Mouse (Mus musculus) NIH3T3 (cell line): ENCODE results near the gene Hoxa4.

Source experiments
- DNase-seq: peaks from one replicate; pipeline ENCODE4 v3.0.0-alpha.2; 2012; ENCODE audit warnings: low read depth

Hoxa4 gene

GRCm38 (mm10) chr6:52203371-52204049 lies 12.0 kb upstream of the Hoxa4 start:
- peak; percentile 66 for DNase-seq

- DNase-seq: peak; percentile 61
Observed at GRCm38 (mm10) chr6:52203121-52203370, 11.5 kb upstream of the Hoxa4 start.

GRCm38 (mm10) chr6:52202362-52203120 lies 11.0 kb upstream of the Hoxa4 start:
- DNase-seq: no peak

GRCm38 (mm10) chr6:52201269-52201668 lies 9.7 kb upstream of the Hoxa4 start:
- no peak for DNase-seq

DNA sequence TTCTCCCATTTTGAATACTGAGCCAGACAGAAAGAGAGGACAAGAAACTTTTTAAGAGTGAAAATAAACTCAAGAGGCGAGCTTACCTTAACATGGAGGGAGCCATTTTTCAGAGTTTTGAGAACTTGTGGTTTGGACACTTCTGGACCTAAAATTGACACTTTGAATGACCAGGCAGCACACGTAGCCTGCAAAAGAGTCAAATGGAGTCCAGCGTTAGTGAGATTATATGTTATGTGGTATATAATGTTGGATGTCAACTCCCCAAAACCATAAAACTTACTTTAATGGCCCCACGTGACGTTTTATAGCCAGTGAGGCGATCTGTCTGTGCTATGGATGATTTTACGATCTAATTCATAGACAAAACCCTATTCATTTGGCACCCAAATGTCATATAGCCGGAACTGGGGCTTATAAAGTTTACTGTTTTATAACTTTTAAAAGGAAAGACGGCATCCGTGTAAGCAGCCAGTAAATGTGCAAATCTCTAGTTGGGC lies 9.2 kb upstream of the Hoxa4 start:
- DNase-seq: peak; percentile 15

GRCm38 (mm10) chr6:52200073-52200750 lies 8.7 kb upstream of the Hoxa4 start:
- peak; percentile 34 for DNase-seq

- peak; percentile 90 for DNase-seq
Observed at GRCm38 (mm10) chr6:52197271-52197670, 5.7 kb upstream of the Hoxa4 start.

- peak; percentile 75 for DNase-seq
Observed at GRCm38 (mm10) chr6:52196811-52197210, 5.3 kb upstream of the Hoxa4 start.

DNA sequence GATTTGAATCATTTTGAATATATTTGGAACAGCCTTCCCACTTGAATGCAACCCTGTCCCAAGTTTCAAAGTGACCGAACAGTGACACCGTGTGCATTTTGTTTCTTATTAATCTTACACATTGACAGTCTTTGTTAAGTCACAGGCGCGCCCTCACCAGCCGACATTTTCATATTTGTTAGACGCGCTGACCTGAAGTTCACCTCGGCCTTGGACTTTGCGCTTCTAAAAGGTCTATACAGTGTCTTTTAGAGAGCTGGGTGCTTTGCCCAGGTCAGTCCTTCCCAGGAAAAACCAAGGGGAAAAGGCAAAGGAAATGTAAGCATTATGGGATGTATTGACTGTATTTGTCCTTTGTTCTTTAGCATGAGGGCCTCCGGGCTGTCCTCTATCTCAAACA lies 3.1 kb upstream of the Hoxa4 start:
- no peak for DNase-seq

GRCm38 (mm10) chr6:52191860-52192550 lies 452 bp upstream of the Hoxa4 start:
- peak; percentile 95 for DNase-seq

GRCm38 (mm10) chr6:52190410-52190809 lies 1.1 kb downstream of the Hoxa4 start:
- peak; percentile 75 for DNase-seq

- no peak for DNase-seq
Observed at GRCm38 (mm10) chr6:52189909-52190308, 1.6 kb downstream of the Hoxa4 start.

DNA sequence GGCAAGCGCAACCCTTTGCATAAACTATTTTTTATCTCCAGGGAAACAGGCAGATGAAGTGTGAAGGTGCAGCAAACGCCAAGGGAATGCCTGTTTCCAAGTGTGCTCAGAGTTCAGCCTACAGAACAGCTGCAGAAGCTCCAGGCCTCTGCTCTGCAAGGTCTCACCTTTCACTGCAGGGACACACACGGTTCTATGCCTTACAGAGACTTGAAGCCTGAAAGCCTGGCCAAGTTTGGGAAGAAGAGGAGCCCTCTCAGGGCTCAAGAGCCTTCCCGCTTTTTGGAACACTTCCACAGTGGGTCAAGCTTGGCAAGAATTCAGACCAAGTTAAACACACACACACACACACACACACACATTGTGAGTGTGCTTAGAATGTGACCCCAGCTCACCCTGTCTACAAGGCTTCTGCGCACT lies 2.4 kb downstream of the Hoxa4 start:
- DNase-seq: peak; percentile 72

GRCm38 (mm10) chr6:52186500-52186899 lies 5.1 kb downstream of the Hoxa4 start:
- DNase-seq: peak; percentile 45

DNA sequence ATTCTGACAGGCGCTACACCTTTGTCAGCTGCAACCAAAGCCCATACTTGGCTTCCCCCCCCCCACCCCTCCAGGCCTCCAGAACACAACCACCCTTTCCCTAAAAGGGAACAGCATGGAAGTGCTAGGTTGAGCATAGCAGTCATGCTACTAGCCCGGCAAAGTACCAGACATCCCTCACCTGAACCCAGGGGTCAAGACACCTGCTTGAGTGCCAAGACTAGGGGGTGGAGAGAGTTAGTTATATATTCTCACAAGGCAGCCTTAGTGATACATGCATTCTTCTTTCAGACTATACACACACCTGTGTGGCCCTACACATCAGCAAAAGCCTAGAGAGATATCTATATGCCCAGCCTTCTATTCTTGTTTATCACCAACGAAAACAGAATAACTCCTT lies 5.7 kb downstream of the Hoxa4 start:
- no peak for DNase-seq

GRCm38 (mm10) chr6:52185222-52185621 lies 6.3 kb downstream of the Hoxa4 start:
- peak; percentile 87 for DNase-seq

DNA sequence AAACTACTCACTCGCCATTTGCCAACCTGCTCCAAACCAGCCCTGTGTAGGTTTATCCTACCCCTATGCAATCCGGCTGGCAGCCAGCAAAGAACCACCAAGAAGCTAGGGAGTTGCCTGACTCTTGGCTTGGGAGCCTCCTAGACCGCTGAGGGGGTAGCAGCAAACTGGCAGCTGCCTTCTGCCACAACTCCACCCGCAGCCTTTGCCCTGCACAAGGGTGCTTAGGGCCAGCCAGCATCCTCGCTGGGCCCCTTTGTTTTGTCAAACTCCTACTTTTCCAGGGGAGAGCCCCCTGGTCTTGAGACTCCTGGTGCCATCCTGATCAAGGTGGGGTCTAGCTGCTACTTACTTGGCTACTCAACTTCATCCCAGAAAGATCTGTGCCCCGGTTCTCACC lies 6.9 kb downstream of the Hoxa4 start:
- DNase-seq: peak; percentile 79

DNA sequence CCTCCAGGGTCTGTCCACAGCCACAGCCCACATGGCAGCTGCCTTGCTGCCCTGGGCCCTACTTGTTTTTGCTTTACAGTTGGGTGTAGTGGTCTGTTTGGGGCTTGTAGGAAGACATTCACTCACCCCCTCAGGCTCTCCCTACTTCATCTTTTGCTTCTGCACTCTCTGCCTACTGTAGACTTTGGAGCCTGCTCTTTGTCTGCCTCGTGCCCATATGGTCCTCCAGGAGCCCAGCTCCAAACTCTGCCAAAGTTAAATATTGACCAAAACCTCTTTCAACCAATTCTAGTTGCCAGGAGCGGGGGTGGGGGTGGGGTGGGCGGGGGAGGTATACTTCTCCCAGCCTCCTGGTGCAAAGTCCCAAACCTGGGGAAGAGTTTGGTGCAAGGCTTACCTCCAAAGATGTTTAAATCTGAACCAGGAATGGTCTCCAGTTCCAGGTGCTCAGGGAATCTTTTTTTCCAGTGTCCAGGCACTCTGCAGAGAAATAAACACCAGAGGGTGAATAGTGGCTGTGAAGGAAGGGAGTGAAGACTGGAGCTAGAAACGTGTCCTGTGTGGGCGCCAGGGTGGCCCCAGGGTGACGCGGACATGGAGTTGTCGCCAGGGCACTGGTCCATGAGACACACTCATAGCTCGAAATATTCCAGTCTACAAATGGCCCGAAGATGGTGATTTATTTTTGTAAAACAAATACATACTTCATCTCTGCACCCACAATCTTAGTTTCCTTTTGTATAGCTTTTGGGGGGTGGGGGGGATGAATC lies 8.1 kb downstream of the Hoxa4 start:
- peak; percentile 56 for DNase-seq

- DNase-seq: peak; percentile 34
Observed at GRCm38 (mm10) chr6:52182793-52183192, 8.8 kb downstream of the Hoxa4 start.

DNA sequence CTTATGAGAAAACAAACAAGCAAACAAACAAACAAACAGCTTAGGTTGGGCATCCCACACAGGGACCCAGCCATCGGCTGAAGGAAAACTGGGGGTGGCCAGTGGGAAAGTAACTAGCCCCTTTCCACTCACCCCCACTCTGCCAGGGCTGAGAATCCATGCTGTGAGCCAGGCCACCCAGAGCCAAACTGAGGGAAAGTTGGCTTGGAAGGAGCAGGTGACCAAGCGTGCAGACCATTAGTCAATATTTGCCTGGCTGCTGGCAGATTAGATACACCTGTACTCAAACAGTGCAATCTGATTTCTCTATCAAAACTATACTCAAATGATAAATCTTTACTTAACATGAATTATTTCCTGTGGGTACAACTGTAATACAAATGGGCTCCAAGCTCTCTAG lies 9.5 kb downstream of the Hoxa4 start:
- DNase-seq: no peak

DNA sequence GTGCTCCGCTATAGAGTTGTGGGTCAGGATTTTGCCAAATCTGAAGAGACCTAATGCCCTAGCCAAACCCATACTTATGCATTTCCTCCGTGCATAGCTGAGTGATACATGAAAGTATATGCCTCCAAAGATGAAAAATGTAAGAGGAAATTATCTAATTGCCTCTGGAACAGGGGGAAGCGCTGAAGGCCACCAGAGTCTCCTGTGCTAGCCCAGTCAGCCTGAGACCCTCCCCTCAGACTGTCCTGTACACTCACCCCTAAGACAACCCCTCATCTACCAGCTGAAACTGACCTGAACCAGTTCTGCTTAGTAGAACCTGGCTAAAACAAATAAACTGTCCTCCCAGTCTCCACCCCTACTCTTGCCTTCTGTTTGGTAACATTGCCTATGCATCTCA lies 10.8 kb downstream of the Hoxa4 start:
- no peak for DNase-seq
